Mouse (Mus musculus) embryonic facial prominence, embryonic 15.5 days (tissue): Measurements from ENCODE around the gene Itpr2. TPM values are rescaled to one million over a fixed set of nuclear protein-coding genes. Genes with fewer than 3 reads are reported as not detected.

Source experiments
- ATAC-seq: fragments of 200-750 bp; cut with Nextera tagmentation; 2 replicates; pipeline ENCODE4 v1.8.0; 2017; ENCODE audit warnings: low read depth, moderate TSS enrichment; ENCODE audit not compliant: insufficient number of reproducible peaks, low FRiP score, low TSS enrichment
- H3K27ac ChIP-seq: fragments of 300-500 bp; sonication (generic); replicated peaks from 2 replicates; pipeline ENCODE4 v1.5.1; 2015; ENCODE audit warnings: mild to moderate bottlenecking, inconsistent platforms
- H3K27me3 ChIP-seq: fragments of 300-500 bp; sonication (generic); 2 replicates; pipeline ENCODE4 v1.6.1; 2015; ENCODE audit warnings: inconsistent platforms
- H3K36me3 ChIP-seq: fragments of 300-500 bp; sonication (generic); 2 replicates; pipeline ENCODE4 v1.6.1; 2015; ENCODE audit warnings: mild to moderate bottlenecking, inconsistent platforms
- H3K4me1 ChIP-seq: fragments of 300-500 bp; sonication (generic); 2 replicates; pipeline ENCODE4 v1.6.1; 2015; ENCODE audit warnings: inconsistent platforms
- H3K4me2 ChIP-seq: fragments of 300-500 bp; sonication (generic); replicated peaks from 2 replicates; pipeline ENCODE4 v1.6.1; 2015; ENCODE audit warnings: mild to moderate bottlenecking, inconsistent platforms
- H3K4me3 ChIP-seq: fragments of 300-500 bp; sonication (generic); replicated peaks from 2 replicates; pipeline ENCODE4 v1.5.1; 2015; ENCODE audit warnings: mild to moderate bottlenecking, inconsistent platforms
- H3K9ac ChIP-seq: fragments of 300-500 bp; sonication (generic); 2 replicates; pipeline ENCODE4 v1.6.1; 2015; ENCODE audit warnings: inconsistent platforms
- H3K9me3 ChIP-seq: fragments of 300-500 bp; sonication (generic); replicated peaks from 2 replicates; pipeline ENCODE4 v1.6.1; 2016; ENCODE audit warnings: inconsistent platforms
- WGBS: fragments of 180-500 bp; shearing (Covaris S2); methylation state at CpG from one replicate; pipeline ENCODE4 v1.1.7; 2015; 5-methylcytosine and 5-hydroxymethylcytosine counted together
- polyA plus RNA-seq: library from polyadenylated mRNA; unstranded; fragments of >200 nt; fragmentation: Nextera tagmentation; extraction: Ambion mirVana; gene quantifications from 2 replicates; pipeline ENCODE4 v1.2.1, GENCODE M21; 2015

Gene Itpr2
- polyA plus RNA-seq, 1 experiment from 2014 or later: 13.3 TPM

DNA sequence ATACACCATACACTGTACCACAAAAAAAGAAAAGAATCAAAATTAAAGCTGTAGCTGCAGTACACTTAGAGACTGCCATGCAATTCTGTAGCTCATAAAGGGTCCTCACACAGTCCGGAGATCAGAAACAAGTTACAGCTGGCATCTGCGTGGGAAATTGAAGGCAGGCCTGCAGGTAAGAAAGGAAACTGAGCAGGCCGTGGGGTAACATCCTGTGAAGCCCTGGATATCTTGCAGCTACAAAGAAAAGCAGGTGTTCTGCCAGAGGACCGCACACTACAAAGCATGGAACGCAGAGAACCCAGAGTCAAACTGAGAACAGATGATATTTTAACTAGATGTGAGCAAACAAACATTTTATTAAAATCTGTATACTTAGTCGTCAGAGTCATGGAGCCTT lies 12.2 kb downstream of the Itpr2 start:
- no peak for ATAC-seq
- H3K36me3 ChIP-seq: no peaks in the 10 kb centered on the region
- no peak overlapping the region for H3K4me3 ChIP-seq
- no peaks in the 10 kb centered on the region for H3K27me3 ChIP-seq
- H3K4me2 ChIP-seq: no peak overlapping the region
- H3K9ac ChIP-seq: no peak overlapping the region
- WGBS: 47% methylated on average over 6 of the region's 6 CpGs
- H3K27ac ChIP-seq: no peak overlapping the region
- H3K4me1 ChIP-seq: no peaks in the 10 kb centered on the region
- H3K9me3 ChIP-seq: no peaks in the 10 kb centered on the region

GRCm38 (mm10) chr6:146488749-146489148 lies 13.3 kb downstream of the Itpr2 start:
- Histone ChIP-seq H3K9ac (no peak overlapping the region), H3K4me3 (no peak overlapping the region), H3K27ac (no peak overlapping the region), H3K27me3 (no peaks in the 10 kb centered on the region), H3K36me3 (no peaks in the 10 kb centered on the region), H3K4me1 (no peaks in the 10 kb centered on the region), H3K4me2 (no peak overlapping the region), H3K9me3 (no peaks in the 10 kb centered on the region)
- WGBS: 88% methylated on average over 3 of the region's 3 CpGs
- no peak for ATAC-seq

GRCm38 (mm10) chr6:146487079-146487478 lies 14.9 kb downstream of the Itpr2 start:
- H3K4me1 ChIP-seq: no peaks in the 10 kb centered on the region
- no peak overlapping the region for H3K4me2 ChIP-seq
- WGBS: 75% methylated on average over 9 of the region's 9 CpGs
- H3K36me3 ChIP-seq: no peaks in the 10 kb centered on the region
- no peaks in the 10 kb centered on the region for H3K27me3 ChIP-seq
- H3K9ac ChIP-seq: no peak overlapping the region
- no peak overlapping the region for H3K27ac ChIP-seq
- ATAC-seq: no peak
- no peaks in the 10 kb centered on the region for H3K9me3 ChIP-seq
- H3K4me3 ChIP-seq: no peak overlapping the region

DNA sequence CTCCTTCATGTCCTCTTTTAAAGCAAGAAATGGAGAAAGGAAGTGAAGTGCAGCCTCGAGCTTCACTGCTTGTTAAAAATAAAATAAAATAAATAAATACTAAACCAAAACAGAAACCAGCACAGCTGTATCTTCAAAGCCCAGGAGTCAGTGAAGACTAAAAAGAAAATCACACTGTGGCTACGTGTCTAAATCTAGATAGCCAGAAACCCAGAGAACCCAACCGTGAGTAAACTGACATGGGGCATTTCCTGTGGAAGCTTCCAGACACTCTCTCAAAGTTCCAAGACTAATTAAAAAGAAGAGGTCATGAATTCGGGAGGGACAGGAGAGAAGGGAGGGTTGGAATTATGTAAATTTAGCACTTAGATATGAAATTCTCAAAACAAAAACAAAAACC lies 15.9 kb downstream of the Itpr2 start:
- Histone ChIP-seq H3K4me1 (peaks cover 9% of the 10 kb centered on the region), H3K4me2 (no peak overlapping the region)

GRCm38 (mm10) chr6:146481441-146481840 lies 20.6 kb downstream of the Itpr2 start:
- Histone ChIP-seq H3K9ac (no peak overlapping the region), H3K36me3 (no peaks in the 10 kb centered on the region), H3K4me3 (no peak overlapping the region), H3K9me3 (no peaks in the 10 kb centered on the region), H3K27me3 (no peaks in the 10 kb centered on the region), H3K4me1 (peaks cover 9% of the 10 kb centered on the region), H3K4me2 (no peak overlapping the region), H3K27ac (no peak overlapping the region; the same call in 1 of the 2 replicates)
- ATAC-seq: no peak
- WGBS: 49% methylated on average over 6 of the region's 6 CpGs

More for the DNA sequence above, 15.9 kb downstream of the Itpr2 start:
- Histone ChIP-seq H3K4me3 (no peak overlapping the region), H3K27ac (no peak overlapping the region), H3K9me3 (no peaks in the 10 kb centered on the region), H3K36me3 (no peaks in the 10 kb centered on the region), H3K27me3 (no peaks in the 10 kb centered on the region), H3K9ac (no peak overlapping the region)
- no peak for ATAC-seq
- WGBS: 35% methylated on average over 4 of the region's 4 CpGs

DNA sequence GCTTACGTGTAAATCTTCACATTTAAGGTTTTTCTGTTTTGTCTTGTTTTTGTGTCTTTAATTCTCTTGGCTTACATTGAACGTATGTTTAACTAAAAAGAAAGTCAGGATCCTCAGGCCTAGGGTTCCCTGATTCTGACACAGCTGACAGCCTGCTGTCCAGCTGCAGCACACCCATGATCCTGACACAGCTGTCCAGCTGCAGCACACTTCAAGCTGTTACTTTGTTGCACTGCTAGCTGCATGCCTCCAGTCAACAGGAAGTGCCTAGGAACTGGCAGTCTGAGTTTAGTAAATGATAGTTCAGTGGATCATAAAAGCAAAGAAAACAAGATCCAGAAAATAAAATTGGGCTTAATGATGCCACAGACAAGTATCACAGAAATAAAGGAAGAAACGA lies 21.1 kb downstream of the Itpr2 start:
- Histone ChIP-seq H3K9me3 (no peaks in the 10 kb centered on the region), H3K4me2 (no peak overlapping the region), H3K4me1 (peaks cover 9% of the 10 kb centered on the region), H3K27me3 (no peaks in the 10 kb centered on the region), H3K4me3 (no peak overlapping the region), H3K9ac (no peak overlapping the region), H3K36me3 (no peaks in the 10 kb centered on the region), H3K27ac (no peak overlapping the region)
- WGBS: 56% methylated on average over 3 of the region's 3 CpGs
- ATAC-seq: no peak

- no peak for ATAC-seq
- Histone ChIP-seq H3K27ac (no peak overlapping the region), H3K4me3 (no peak overlapping the region), H3K9ac (no peak overlapping the region), H3K9me3 (no peaks in the 10 kb centered on the region), H3K4me1 (peaks cover 9% of the 10 kb centered on the region), H3K4me2 (no peak overlapping the region), H3K36me3 (no peaks in the 10 kb centered on the region), H3K27me3 (no peaks in the 10 kb centered on the region)
- WGBS: 77% methylated on average over 5 of the region's 5 CpGs
Measured at GRCm38 (mm10) chr6:146478888-146479683, 22.9 kb downstream of the Itpr2 start.

DNA sequence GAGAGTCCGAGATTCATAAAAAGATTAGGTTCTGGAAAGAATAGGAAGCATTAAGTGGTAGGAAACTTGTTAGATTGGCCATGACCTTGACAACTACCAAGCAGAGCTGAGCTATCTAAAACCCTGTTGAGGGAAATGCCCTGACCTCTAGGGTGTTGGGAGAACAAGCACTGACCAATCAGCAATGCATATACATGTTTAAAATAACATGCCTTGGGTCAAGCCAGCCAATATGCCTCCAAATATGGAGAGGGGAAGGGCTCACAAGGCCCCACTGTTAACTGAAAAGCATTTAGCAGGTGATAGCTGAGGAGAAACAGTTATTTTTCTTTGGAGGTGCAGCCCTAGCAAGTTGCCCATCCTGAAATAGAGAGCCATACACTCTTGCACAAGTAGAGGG lies 25.2 kb downstream of the Itpr2 start:
- Histone ChIP-seq H3K27me3 (no peaks in the 10 kb centered on the region), H3K36me3 (no peaks in the 10 kb centered on the region), H3K4me2 (no peak overlapping the region), H3K27ac (no peak overlapping the region), H3K9me3 (no peaks in the 10 kb centered on the region), H3K4me1 (peaks cover 8% of the 10 kb centered on the region), H3K9ac (no peak overlapping the region), H3K4me3 (no peak overlapping the region)
- no peak for ATAC-seq
- WGBS: 75% methylated on average over 1 of the region's 1 CpGs

DNA sequence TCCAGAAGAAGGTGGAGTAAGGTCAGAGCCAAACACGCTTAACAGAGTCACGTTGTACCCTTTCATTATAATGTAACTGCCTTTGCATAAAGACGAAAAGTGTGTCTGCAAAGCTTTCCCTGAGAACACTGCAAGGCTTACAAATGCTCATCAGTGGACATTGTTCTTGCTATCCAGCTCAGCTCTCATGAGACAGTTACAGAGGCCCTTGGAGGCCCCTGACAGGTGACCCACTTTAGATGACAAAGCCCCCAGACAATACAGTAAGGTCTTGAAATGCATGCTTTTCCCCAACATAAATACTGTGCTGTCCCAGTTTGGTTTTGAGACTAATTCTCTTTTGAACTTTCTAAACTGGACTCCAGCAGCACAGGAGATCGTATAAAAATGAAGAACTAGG lies 27.9 kb downstream of the Itpr2 start:
- Histone ChIP-seq H3K4me1 (no peaks in the 10 kb centered on the region), H3K36me3 (no peaks in the 10 kb centered on the region), H3K9ac (no peak overlapping the region), H3K27me3 (no peaks in the 10 kb centered on the region), H3K9me3 (no peaks in the 10 kb centered on the region), H3K27ac (no peak overlapping the region), H3K4me3 (no peak overlapping the region), H3K4me2 (no peak overlapping the region)
- no peak for ATAC-seq
- WGBS: 82% methylated on average over 4 of the region's 4 CpGs

DNA sequence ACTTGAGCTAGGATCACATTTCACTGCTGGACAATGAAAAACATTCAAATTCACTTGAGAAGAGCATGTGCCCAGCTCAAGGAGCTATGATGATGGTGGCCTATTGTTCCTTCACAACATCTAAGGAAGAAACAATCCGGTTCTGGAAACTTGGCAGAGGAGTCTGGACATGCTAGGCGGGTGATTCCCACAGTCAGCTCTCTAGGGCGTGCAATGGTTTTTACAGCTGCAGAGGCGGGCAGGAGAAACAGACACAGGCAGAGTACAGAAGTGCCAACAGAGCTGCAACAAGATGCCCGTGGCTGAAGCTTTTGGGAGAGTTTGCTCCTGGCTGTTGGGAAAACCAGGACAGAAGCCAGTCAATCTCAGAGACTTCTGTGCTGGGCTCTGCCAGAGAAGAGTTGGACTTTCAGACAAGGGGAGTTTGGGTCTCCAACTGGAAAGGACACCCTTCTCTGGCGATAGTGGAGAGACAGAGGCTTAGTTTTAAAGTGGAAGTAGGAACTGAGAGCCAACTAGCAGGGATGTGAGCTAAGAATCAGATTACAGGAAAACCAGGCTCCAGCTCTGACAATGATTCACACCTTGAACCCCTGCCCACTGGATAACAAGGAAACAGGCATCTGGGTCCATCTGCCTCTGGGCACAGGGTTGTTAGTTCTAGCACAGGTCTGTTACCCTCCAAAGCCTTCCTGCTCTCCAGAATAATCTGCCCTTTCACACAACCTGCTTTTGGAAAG lies 28.6 kb downstream of the Itpr2 start:
- Histone ChIP-seq H3K4me1 (no peaks in the 10 kb centered on the region), H3K27me3 (no peaks in the 10 kb centered on the region), H3K36me3 (no peaks in the 10 kb centered on the region), H3K27ac (0 out of 2 replicates have a peak overlapping the region, but pooled peaks have one; percentile 4), H3K9me3 (no peaks in the 10 kb centered on the region), H3K4me3 (no peak overlapping the region), H3K4me2 (no peak overlapping the region), H3K9ac (no peak overlapping the region)
- ATAC-seq: no peak
- 55% methylated on average over 6 of the region's 6 CpGs for WGBS

DNA sequence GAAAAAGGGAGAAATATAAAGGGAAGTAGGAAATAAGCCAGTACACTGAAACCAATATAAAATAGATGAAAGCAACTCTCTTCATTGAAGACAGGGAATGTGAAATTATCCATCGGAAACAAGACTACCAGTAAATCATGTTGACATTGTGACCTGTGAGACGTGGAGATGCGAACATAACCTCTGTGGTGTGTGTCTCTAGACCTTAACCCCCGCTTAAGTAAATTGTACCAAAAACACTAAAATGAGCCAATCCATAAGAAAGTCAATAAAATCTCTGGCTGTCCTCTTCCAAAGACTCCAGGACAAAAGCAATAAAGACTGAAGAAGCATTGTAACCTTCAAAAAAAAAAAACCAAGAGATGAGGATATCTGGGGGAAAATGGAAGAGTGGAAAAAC lies 31.6 kb downstream of the Itpr2 start:
- no peaks in the 10 kb centered on the region for H3K27me3 ChIP-seq
- no peak overlapping the region for H3K4me2 ChIP-seq
- H3K9me3 ChIP-seq: no peaks in the 10 kb centered on the region
- H3K4me1 ChIP-seq: no peaks in the 10 kb centered on the region
- H3K9ac ChIP-seq: no peak overlapping the region
- H3K4me3 ChIP-seq: no peak overlapping the region
- H3K36me3 ChIP-seq: no peaks in the 10 kb centered on the region
- WGBS: 85% methylated on average over 4 of the region's 4 CpGs
- ATAC-seq: no peak
- H3K27ac ChIP-seq: no peak overlapping the region
